Mouse (Mus musculus): ENCODE measurements around the gene Paqr8. TPM values are rescaled to one million over a fixed set of nuclear protein-coding genes. Genes with fewer than 3 reads are reported as not detected.

Paqr8 gene
- total and polyA plus RNA-seq, 2 experiments from 2014 or later: 1.1 to 8.7 TPM

- no peaks in the 10 kb centered on the region for H3K36me3 ChIP-seq (replicated peaks; ENCODE audit: control insufficient read depth, insufficient read depth, low read length)
- no peak overlapping the region for H3K27ac ChIP-seq (ENCODE audit: low read depth)
- H3K4me2 ChIP-seq (ENCODE audit: low read depth, low read length): peak overlapping the region; percentile 30; the same call in 1 of the 2 replicates
- no peaks in the 10 kb centered on the region for H3K27me3 ChIP-seq (ENCODE audit: control insufficient read depth, insufficient read depth, low read length)
- ATAC-seq (ENCODE audit: insufficient read depth, low read depth) (peak; percentile 78), DNase-seq (ENCODE audit: low spot score) (peak; percentile 51)
- peak overlapping the region; percentile 9; the same call in 1 of the 2 replicates for H3K4me3 ChIP-seq (ENCODE audit: low read depth, low read length)
- H3K9ac ChIP-seq (replicated peaks; ENCODE audit: low read depth, low read length): no peak overlapping the region
- H3K4me1 ChIP-seq (ENCODE audit: control insufficient read depth, insufficient read depth): no peaks in the 10 kb centered on the region
- WGBS: 43% methylated on average over 22 of the region's 22 CpGs
- no peak for TF ChIP-seq EP300 (IDR thresholded peaks at IDR 0.05; ENCODE audit: low read depth)
- no peak for TF ChIP-seq CTCF (IDR thresholded peaks at IDR 0.05; ENCODE audit: low read depth)
- no peaks in the 10 kb centered on the region for H3K9me3 ChIP-seq (replicated peaks; ENCODE audit: control insufficient read depth, low read length)
Observed at GRCm38 (mm10) chr1:20935106-20935505, 44.7 kb downstream of the Paqr8 start.

GRCm38 (mm10) chr1:20939046-20939445 is 48.6 kb downstream of the Paqr8 start:
- no peak overlapping the region for H3K27ac ChIP-seq (ENCODE audit: low read depth)
- TF ChIP-seq CTCF (IDR thresholded peaks at IDR 0.05; ENCODE audit: low read depth) (peak; percentile 94), EP300 (IDR thresholded peaks at IDR 0.05; ENCODE audit: low read depth) (no peak)
- peaks cover 3% of the 10 kb centered on the region; the same call in 1 of the 2 replicates for H3K4me1 ChIP-seq (ENCODE audit: control insufficient read depth, insufficient read depth)
- no peak overlapping the region for H3K4me3 ChIP-seq (ENCODE audit: low read depth, low read length)
- DNase-seq (ENCODE audit: low spot score) (peak; percentile 77), ATAC-seq (ENCODE audit: insufficient read depth, low read depth) (0 out of 2 replicates have a peak, but pooled peaks have one; percentile 36)
- no peaks in the 10 kb centered on the region for H3K9me3 ChIP-seq (replicated peaks; ENCODE audit: control insufficient read depth, low read length)
- 22% methylated on average over 3 of the region's 3 CpGs for WGBS
- H3K27me3 ChIP-seq (ENCODE audit: control insufficient read depth, insufficient read depth, low read length): no peaks in the 10 kb centered on the region
- no peaks in the 10 kb centered on the region for H3K36me3 ChIP-seq (replicated peaks; ENCODE audit: control insufficient read depth, insufficient read depth, low read length)
- H3K9ac ChIP-seq (replicated peaks; ENCODE audit: low read depth, low read length): no peak overlapping the region
- no peak overlapping the region for H3K4me2 ChIP-seq (ENCODE audit: low read depth, low read length)

GRCm38 (mm10) chr1:20940151-20940550 is 49.7 kb downstream of the Paqr8 start:
- no peaks in the 10 kb centered on the region for H3K9me3 ChIP-seq (replicated peaks; ENCODE audit: control insufficient read depth, low read length)
- no peak overlapping the region for H3K27ac ChIP-seq (ENCODE audit: low read depth)
- TF ChIP-seq CTCF (IDR thresholded peaks at IDR 0.05; ENCODE audit: low read depth): no peak; the same call in 1 of the 2 replicates
- TF ChIP-seq EP300 (IDR thresholded peaks at IDR 0.05; ENCODE audit: low read depth): no peak
- no peak for DNase-seq (ENCODE audit: low spot score)
- H3K4me3 ChIP-seq (ENCODE audit: low read depth, low read length): peak overlapping the region; percentile 9; the same call in 1 of the 2 replicates
- H3K27me3 ChIP-seq (ENCODE audit: control insufficient read depth, insufficient read depth, low read length): no peaks in the 10 kb centered on the region
- peaks cover 3% of the 10 kb centered on the region; the same call in 1 of the 2 replicates for H3K4me1 ChIP-seq (ENCODE audit: control insufficient read depth, insufficient read depth)
- peak; percentile 64 for ATAC-seq (ENCODE audit: insufficient read depth, low read depth)
- no peak overlapping the region for H3K9ac ChIP-seq (replicated peaks; ENCODE audit: low read depth, low read length)
- H3K4me2 ChIP-seq (ENCODE audit: low read depth, low read length): peak overlapping the region; percentile 41
- WGBS: 57% methylated on average over 16 of the region's 16 CpGs
- H3K36me3 ChIP-seq (replicated peaks; ENCODE audit: control insufficient read depth, insufficient read depth, low read length): no peaks in the 10 kb centered on the region

- 19% methylated on average over 2 of the region's 2 CpGs for WGBS
- ATAC-seq (ENCODE audit: insufficient read depth, low read depth) (no peak), DNase-seq (ENCODE audit: low spot score) (no peak)
- H3K4me1 ChIP-seq (ENCODE audit: control insufficient read depth, insufficient read depth): peaks cover 3% of the 10 kb centered on the region; the same call in 1 of the 2 replicates
- TF ChIP-seq EP300 (IDR thresholded peaks at IDR 0.05; ENCODE audit: low read depth): no peak
- H3K4me2 ChIP-seq (ENCODE audit: low read depth, low read length): no peak overlapping the region
- H3K9ac ChIP-seq (replicated peaks; ENCODE audit: low read depth, low read length): no peak overlapping the region
- H3K36me3 ChIP-seq (replicated peaks; ENCODE audit: control insufficient read depth, insufficient read depth, low read length): no peaks in the 10 kb centered on the region
- no peaks in the 10 kb centered on the region for H3K27me3 ChIP-seq (ENCODE audit: control insufficient read depth, insufficient read depth, low read length)
- no peak overlapping the region for H3K27ac ChIP-seq (ENCODE audit: low read depth)
- no peak overlapping the region for H3K4me3 ChIP-seq (ENCODE audit: low read depth, low read length)
- no peaks in the 10 kb centered on the region for H3K9me3 ChIP-seq (replicated peaks; ENCODE audit: control insufficient read depth, low read length)
Observed at GRCm38 (mm10) chr1:20941322-20941721, 50.9 kb downstream of the Paqr8 start.

GRCm38 (mm10) chr1:20941857-20942256 is 51.5 kb downstream of the Paqr8 start:
- 86% methylated on average over 7 of the region's 7 CpGs for WGBS
- Histone ChIP-seq H3K4me3 (ENCODE audit: low read depth, low read length) (no peak overlapping the region), H3K9me3 (replicated peaks; ENCODE audit: control insufficient read depth, low read length) (no peaks in the 10 kb centered on the region), H3K36me3 (replicated peaks; ENCODE audit: control insufficient read depth, insufficient read depth, low read length) (no peaks in the 10 kb centered on the region), H3K4me1 (ENCODE audit: control insufficient read depth, insufficient read depth) (peaks cover 3% of the 10 kb centered on the region; the same call in 1 of the 2 replicates), H3K9ac (replicated peaks; ENCODE audit: low read depth, low read length) (no peak overlapping the region), H3K27ac (ENCODE audit: low read depth) (no peak overlapping the region), H3K27me3 (ENCODE audit: control insufficient read depth, insufficient read depth, low read length) (no peaks in the 10 kb centered on the region), H3K4me2 (ENCODE audit: low read depth, low read length) (no peak overlapping the region)
- ATAC-seq (ENCODE audit: insufficient read depth, low read depth): no peak
- no peak for TF ChIP-seq EP300 (IDR thresholded peaks at IDR 0.05; ENCODE audit: low read depth)
- no peak for TF ChIP-seq CTCF (IDR thresholded peaks at IDR 0.05; ENCODE audit: low read depth)
- no peak for DNase-seq (ENCODE audit: low spot score)

- WGBS: 98% methylated on average over 2 of the region's 2 CpGs
- TF ChIP-seq CTCF (IDR thresholded peaks at IDR 0.05; ENCODE audit: low read depth): no peak; the same call in 1 of the 2 replicates
- TF ChIP-seq EP300 (IDR thresholded peaks at IDR 0.05; ENCODE audit: low read depth): no peak
Observed at GRCm38 (mm10) chr1:20943016-20943415, 52.6 kb downstream of the Paqr8 start.

More at GRCm38 (mm10) chr1:20943016-20943415, 52.6 kb downstream of the Paqr8 start:
- Histone ChIP-seq H3K4me2 (ENCODE audit: low read depth, low read length) (no peak overlapping the region), H3K4me3 (ENCODE audit: low read depth, low read length) (no peak overlapping the region), H3K27ac (ENCODE audit: low read depth) (no peak overlapping the region), H3K36me3 (replicated peaks; ENCODE audit: control insufficient read depth, insufficient read depth, low read length) (no peaks in the 10 kb centered on the region), H3K9me3 (replicated peaks; ENCODE audit: control insufficient read depth, low read length) (no peaks in the 10 kb centered on the region), H3K27me3 (ENCODE audit: control insufficient read depth, insufficient read depth, low read length) (no peaks in the 10 kb centered on the region), H3K9ac (replicated peaks; ENCODE audit: low read depth, low read length) (no peak overlapping the region), H3K4me1 (ENCODE audit: control insufficient read depth, insufficient read depth) (peaks cover 3% of the 10 kb centered on the region; the same call in 1 of the 2 replicates)
- no peak for DNase-seq (ENCODE audit: low spot score)
- no peak for ATAC-seq (ENCODE audit: insufficient read depth, low read depth)

All from heart, postnatal 0 days (tissue).